Mouse (Mus musculus): Measurements from ENCODE around the gene Cxcl16. TPM values are rescaled to one million over a fixed set of nuclear protein-coding genes. Genes with fewer than 3 reads are reported as not detected.
"Not testable (repeated sequence)": the region's sequence is repeated elsewhere in the genome, so short reads cannot be mapped to it uniquely, and the experiment has no call there.

Gene Cxcl16
- polyA plus RNA-seq, 1 experiment from 2014 or later: 5.3 TPM

DNA sequence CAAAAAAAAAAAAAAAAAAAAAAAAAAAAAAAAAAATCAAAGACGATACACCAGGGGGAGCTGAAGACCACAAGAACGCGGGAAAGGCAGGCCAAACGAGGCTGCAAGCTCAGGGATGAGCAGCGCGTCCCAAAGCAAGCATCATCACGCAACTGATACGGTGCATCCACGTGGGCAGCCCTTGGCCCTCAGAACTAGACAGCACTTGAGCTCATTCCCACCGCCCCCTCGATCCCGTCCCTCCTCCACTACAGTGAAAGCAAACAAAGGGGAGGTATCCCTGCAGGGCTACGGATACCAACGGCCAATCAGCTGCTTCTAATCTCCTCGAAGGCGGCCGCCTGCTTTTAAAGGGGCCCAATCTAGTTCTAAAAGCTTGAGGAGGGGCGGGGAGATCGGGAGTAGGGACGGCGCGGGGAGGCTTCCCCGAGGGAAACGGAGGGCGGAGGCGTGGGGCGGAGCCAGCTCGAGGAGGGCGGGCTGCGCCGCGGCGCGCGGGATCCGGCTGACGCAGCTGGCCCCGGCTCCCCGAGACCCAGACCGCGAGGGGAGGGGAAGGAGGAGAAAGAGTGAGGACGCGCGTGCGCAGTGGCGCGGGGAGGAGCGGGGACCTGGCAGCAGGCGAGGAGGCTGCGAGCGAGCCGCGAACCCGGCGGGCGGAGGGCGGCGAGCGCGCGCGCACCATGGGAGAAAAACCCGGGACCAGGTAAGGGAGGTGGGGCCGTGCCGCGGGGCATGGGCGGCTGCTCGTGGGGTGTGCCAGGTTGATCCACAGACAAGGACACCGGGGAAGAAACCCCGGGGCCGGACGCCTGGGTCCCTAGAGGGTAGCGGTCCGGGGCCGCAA, 27.5 kb downstream of the Cxcl16 start, which contains the start of gene Arrb2:
Gene Arrb2 (plus strand): TSS at position 588 of the 847 bp plus-strand sequence.
- Histone ChIP-seq H3K9ac (peak within 1 kb of the TSS; percentile 76), H3K27ac (peak within 1 kb of the TSS; percentile 83), H3K4me2 (peak within 1 kb of the TSS; percentile 82), H3K9me3 (no peaks in the 10 kb centered on the region), H3K27me3 (no peaks in the 10 kb centered on the region), H3K4me3 (peak within 1 kb of the TSS; percentile 83), H3K4me1 (peaks cover 14% of the 10 kb centered on the region), H3K36me3 (peaks cover 18% of the 10 kb centered on the region)
- WGBS: under 1% methylated on average over 73 of the region's 75 CpGs
- ATAC-seq (ENCODE audit: insufficient number of reproducible peaks, low FRiP score, low TSS enrichment, low read depth): peak; percentile 96

DNA sequence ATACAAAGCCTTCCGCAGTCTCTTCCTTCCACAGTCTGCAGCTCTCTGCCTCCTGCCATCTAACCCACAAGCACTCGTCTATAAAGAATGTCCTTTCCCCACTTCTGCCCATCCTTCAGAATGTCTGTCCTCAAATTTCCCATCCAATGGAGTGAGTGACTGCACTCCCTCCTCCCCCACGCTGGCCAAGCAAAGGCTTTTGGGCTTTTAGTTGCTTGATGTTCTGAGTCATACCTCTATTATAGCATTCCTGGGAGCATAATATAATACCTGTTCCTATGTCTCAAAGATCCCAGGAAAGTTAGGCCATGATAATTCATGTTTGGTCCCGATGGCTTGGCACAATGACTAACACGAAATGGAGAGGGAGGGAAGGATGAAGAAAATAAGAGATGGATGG, 28.2 kb downstream of the Cxcl16 start:
- 32% methylated on average over 5 of the region's 5 CpGs for WGBS
- Histone ChIP-seq H3K9me3 (no peaks in the 10 kb centered on the region), H3K4me3 (peak overlapping the region; percentile 83), H3K4me1 (peaks cover 14% of the 10 kb centered on the region), H3K36me3 (peaks cover 11% of the 10 kb centered on the region), H3K4me2 (peak overlapping the region; percentile 82; the same call in 1 of the 2 replicates), H3K9ac (no peak overlapping the region), H3K27ac (peak overlapping the region; percentile 83), H3K27me3 (no peaks in the 10 kb centered on the region)
- no peak for ATAC-seq (ENCODE audit: insufficient number of reproducible peaks, low FRiP score, low TSS enrichment, low read depth)

DNA sequence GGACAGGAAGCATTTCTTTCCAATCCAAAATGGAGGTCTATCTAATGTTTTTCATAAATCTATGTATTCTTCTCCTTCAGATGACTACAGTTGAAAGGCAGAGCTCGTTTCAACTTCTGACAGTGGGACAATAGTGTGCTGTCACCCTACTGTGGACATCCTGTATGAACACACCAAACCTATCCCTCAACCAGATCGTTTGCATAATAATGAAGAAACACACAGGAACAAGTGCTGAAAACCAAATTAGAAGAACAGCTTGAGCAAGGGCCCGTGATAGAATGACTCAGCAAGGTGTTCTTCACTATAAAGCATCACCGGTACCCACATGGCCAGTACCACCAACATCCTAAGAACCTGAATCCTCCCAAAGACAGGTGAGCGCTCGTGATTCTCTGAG, 33.2 kb downstream of the Cxcl16 start:
- ATAC-seq (ENCODE audit: insufficient number of reproducible peaks, low FRiP score, low TSS enrichment, low read depth); H3K4me2 ChIP-seq; H3K9ac ChIP-seq; H3K9me3 ChIP-seq; H3K4me3 ChIP-seq; H3K27me3 ChIP-seq; H3K27ac ChIP-seq; H3K4me1 ChIP-seq; H3K36me3 ChIP-seq: not testable (repeated sequence)
- 74% methylated on average over 6 of the region's 6 CpGs for WGBS

DNA sequence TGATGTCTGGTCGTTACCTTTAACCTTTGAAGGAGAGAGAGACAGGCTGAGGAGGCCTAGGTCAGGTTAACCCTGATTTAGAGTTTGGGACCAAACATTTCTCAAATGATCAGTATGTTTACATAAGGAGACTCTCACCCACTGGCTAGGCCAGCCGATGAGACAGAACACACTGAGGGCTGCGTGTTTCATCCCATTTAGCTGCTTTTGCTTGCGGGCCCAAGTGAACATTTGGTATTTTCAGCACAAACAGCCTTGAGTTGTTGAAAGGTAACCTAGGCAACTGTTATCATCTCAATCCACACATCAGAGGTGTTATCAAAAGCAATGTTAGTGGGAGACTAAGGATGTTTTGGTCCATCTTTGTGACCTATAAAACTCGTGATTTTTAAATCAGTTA, 40.3 kb downstream of the Cxcl16 start:
- Histone ChIP-seq H3K27me3 (no peaks in the 10 kb centered on the region; the same call in 1 of the 2 replicates), H3K4me2 (no peak overlapping the region), H3K9ac (no peak overlapping the region), H3K4me3 (no peak overlapping the region), H3K4me1 (no peaks in the 10 kb centered on the region), H3K27ac (no peak overlapping the region), H3K36me3 (no peaks in the 10 kb centered on the region), H3K9me3 (no peaks in the 10 kb centered on the region)
- WGBS: 65% methylated on average over 5 of the region's 5 CpGs
- ATAC-seq (ENCODE audit: insufficient number of reproducible peaks, low FRiP score, low TSS enrichment, low read depth): no peak

DNA sequence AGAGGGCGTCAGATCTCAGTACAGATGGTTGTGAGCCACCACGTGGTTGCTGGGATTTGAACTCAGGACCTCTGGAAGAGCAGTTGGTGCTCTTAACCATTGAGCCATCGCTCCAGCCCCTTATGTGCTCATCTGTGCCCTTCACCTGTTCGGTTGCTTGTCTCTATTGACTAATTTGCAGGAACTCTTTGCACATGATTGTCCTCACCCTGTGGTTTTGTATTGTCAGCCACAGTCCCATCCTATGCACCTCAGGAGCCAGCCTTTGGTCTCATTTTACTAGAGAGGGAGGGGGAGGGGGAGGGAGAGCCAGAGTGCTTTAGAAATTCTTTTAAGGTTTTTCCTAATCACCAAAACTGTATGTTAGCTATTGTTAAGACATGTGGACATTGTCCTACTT, 41.6 kb downstream of the Cxcl16 start:
- no peak overlapping the region for H3K4me3 ChIP-seq
- H3K27me3 ChIP-seq: no peaks in the 10 kb centered on the region; the same call in 1 of the 2 replicates
- no peak for ATAC-seq (ENCODE audit: insufficient number of reproducible peaks, low FRiP score, low TSS enrichment, low read depth)
- no peak overlapping the region for H3K27ac ChIP-seq
- no peak overlapping the region for H3K9ac ChIP-seq
- no peak overlapping the region for H3K4me2 ChIP-seq
- no peaks in the 10 kb centered on the region for H3K4me1 ChIP-seq
- H3K36me3 ChIP-seq: no peaks in the 10 kb centered on the region
- 67% methylated on average over 4 of the region's 4 CpGs for WGBS
- H3K9me3 ChIP-seq: no peaks in the 10 kb centered on the region

DNA sequence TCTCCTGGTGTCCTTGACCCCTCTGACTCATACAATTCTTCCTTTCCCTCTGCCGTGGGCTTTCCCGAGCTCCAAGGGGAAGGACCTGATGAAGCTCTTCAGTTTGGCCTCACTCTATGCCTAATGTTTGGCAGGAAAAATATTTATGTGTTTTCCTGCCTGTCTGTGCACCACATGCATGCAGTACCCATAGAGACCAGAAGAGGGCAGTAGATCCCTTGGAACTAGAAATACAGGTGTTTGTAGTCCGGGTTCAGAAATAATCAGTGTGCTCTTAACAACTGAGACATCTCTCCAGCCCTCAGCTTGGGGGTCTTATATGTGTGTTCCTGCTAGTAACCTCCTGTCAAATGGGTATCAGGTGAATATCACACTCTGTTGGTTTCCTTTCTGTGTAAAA, 45.8 kb downstream of the Cxcl16 start:
- no peaks in the 10 kb centered on the region for H3K36me3 ChIP-seq
- no peak overlapping the region for H3K4me3 ChIP-seq
- 8% methylated on average over 3 of the region's 3 CpGs for WGBS
- no peak overlapping the region for H3K4me2 ChIP-seq
- no peak for ATAC-seq (ENCODE audit: insufficient number of reproducible peaks, low FRiP score, low TSS enrichment, low read depth)
- H3K27ac ChIP-seq: no peak overlapping the region
- H3K4me1 ChIP-seq: peaks cover 10% of the 10 kb centered on the region
- H3K9ac ChIP-seq: no peak overlapping the region
- peaks cover 3% of the 10 kb centered on the region; the same call in 1 of the 2 replicates for H3K27me3 ChIP-seq
- H3K9me3 ChIP-seq: no peaks in the 10 kb centered on the region

DNA sequence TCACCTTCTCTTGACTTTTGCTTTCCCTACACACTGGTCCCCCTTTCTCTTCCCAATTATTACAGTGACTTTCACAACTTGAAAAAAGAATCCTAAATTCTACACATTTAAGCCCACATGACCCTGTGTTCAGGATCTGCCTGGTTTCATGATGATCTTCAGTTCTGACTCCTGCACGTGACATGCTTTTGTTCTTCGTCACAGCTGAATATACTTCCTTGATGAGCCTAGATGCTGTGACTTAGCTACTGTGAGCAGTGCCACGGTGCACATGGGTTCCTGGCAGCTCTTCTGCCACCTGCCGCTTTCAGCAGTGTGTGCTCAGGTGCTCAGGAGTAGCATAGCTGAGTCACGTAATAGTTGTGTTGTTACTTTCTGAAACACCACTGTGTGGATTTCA, 47.2 kb downstream of the Cxcl16 start:
- no peak overlapping the region for H3K27ac ChIP-seq
- peaks cover 3% of the 10 kb centered on the region; the same call in 1 of the 2 replicates for H3K27me3 ChIP-seq
- no peaks in the 10 kb centered on the region for H3K36me3 ChIP-seq
- H3K9ac ChIP-seq: no peak overlapping the region
- H3K4me3 ChIP-seq: no peak overlapping the region
- H3K4me1 ChIP-seq: peaks cover 21% of the 10 kb centered on the region
- ATAC-seq (ENCODE audit: insufficient number of reproducible peaks, low FRiP score, low TSS enrichment, low read depth): no peak
- H3K9me3 ChIP-seq: no peaks in the 10 kb centered on the region
- H3K4me2 ChIP-seq: no peak overlapping the region
- 77% methylated on average over 5 of the region's 5 CpGs for WGBS

DNA sequence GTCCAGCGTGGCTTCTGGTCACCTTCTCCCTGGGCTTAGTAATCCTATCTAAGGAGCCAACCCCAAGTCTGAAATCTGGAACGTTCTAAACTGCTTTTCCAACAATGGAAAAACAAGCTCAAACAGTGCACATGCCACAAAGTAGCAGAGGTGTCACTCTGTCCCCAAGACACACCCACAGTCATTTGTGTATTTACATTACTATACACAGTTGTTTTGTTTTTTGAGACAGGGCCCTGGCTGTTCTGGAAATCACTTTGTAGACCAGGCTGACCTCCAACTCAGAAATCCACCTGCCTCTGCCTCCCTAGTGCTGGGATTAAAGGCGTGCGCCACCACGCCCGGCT, 49.5 kb downstream of the Cxcl16 start:
- Histone ChIP-seq H3K27me3 (peaks cover 3% of the 10 kb centered on the region; the same call in 1 of the 2 replicates), H3K4me2 (peak overlapping the region; percentile 79), H3K9me3 (no peaks in the 10 kb centered on the region), H3K27ac (peak overlapping the region; percentile 82), H3K4me1 (peaks cover 21% of the 10 kb centered on the region), H3K4me3 (peak overlapping the region; percentile 98), H3K36me3 (peaks cover 9% of the 10 kb centered on the region), H3K9ac (peak overlapping the region; percentile 97; the same call in 1 of the 2 replicates)
- no peak for ATAC-seq (ENCODE audit: insufficient number of reproducible peaks, low FRiP score, low TSS enrichment, low read depth)
- WGBS: 62% methylated on average over 6 of the region's 6 CpGs

DNA sequence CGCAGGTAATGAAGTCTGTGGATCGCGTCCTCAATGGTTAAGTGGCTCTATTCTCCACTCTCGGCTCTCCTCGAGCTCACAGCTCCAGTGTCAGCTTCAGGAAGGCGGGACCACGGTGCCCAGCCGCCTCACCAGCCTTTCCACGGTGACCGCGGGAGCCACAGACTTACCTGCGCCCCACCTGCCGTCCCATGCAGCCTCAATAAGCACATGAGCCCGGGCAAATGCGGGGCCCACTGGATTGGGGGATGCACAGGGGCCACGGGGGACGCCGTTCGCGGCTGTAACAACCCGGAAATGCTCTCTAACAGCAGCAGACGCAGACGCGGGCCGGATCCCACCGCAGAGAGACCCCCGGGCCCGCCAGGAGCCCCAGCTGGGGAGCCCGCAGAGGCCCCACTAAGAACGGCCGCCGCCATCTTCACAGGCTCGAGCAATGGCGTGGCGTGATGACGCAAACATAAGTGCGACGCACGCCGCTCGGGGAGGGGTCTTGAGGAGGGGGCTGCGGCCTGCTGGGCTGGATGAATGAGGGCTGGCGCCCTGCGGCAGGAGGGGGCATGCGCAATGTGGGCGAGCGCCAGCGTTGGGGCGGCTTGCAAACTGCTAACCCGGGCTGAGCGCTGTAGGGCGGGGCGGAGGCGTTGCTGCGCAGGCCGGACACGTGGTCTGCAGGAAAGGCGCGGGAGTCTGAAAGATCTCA, 50.0 kb downstream of the Cxcl16 start, which contains the start of gene Pelp1:
Gene Pelp1 (minus strand): TSS at position 438 of the 703 bp plus-strand sequence.
- under 1% methylated on average over 59 of the region's 59 CpGs for WGBS
- Histone ChIP-seq H3K4me1 (peaks cover 21% of the 10 kb centered on the region), H3K4me2 (peak within 1 kb of the TSS; percentile 79), H3K4me3 (peak within 1 kb of the TSS; percentile 98), H3K9ac (peak within 1 kb of the TSS; percentile 97), H3K27ac (peak within 1 kb of the TSS; percentile 82), H3K9me3 (no peaks in the 10 kb centered on the region), H3K36me3 (peaks cover 13% of the 10 kb centered on the region), H3K27me3 (peaks cover 3% of the 10 kb centered on the region; the same call in 1 of the 2 replicates)
- ATAC-seq (ENCODE audit: insufficient number of reproducible peaks, low FRiP score, low TSS enrichment, low read depth): peak; percentile 95

Small RNAs within 50 kb of the gene (microRNA-seq; reads per million reads assigned to microRNA genes)
- gene Mir7115: not detected

Other genes starting within 250 kb of the Cxcl16 start
- 1.5 and 1.6 TPM in 2 replicates for gene Slc16a11, start 247.2 kb downstream of the Cxcl16 start, polyA plus RNA-seq (2015; fragmentation: Nextera tagmentation; extraction: Ambion mirVana)
- 11.0 and 12.3 TPM in 2 replicates for gene Slc16a13, start 238.9 kb downstream of the Cxcl16 start, polyA plus RNA-seq (2015; fragmentation: Nextera tagmentation; extraction: Ambion mirVana)
- 12.1 and 13.9 TPM in 2 replicates for gene Bcl6b, start 230.2 kb downstream of the Cxcl16 start, polyA plus RNA-seq (2015; fragmentation: Nextera tagmentation; extraction: Ambion mirVana)
- 154 and 172 TPM in 2 replicates for gene 0610010K14Rik, start 222.1 kb downstream of the Cxcl16 start, polyA plus RNA-seq (2015; fragmentation: Nextera tagmentation; extraction: Ambion mirVana)
- 12.1 TPM in 2 replicates for gene Gm21988, start 220.2 kb downstream of the Cxcl16 start, polyA plus RNA-seq (2015; fragmentation: Nextera tagmentation; extraction: Ambion mirVana)
- gene Rnasek, start 220.1 kb downstream of the Cxcl16 start, polyA plus RNA-seq (2015; fragmentation: Nextera tagmentation; extraction: Ambion mirVana): 219 and 226 TPM in 2 replicates
- 17.4 and 19.3 TPM in 2 replicates for gene Alox12, start 204.6 kb downstream of the Cxcl16 start, polyA plus RNA-seq (2015; fragmentation: Nextera tagmentation; extraction: Ambion mirVana)
- 0.50 and 0.61 TPM in 2 replicates for gene Alox12e, start 137.4 kb downstream of the Cxcl16 start, polyA plus RNA-seq (2015; fragmentation: Nextera tagmentation; extraction: Ambion mirVana)
- gene Alox15, start 108.0 kb downstream of the Cxcl16 start, polyA plus RNA-seq (2015; fragmentation: Nextera tagmentation; extraction: Ambion mirVana): 0.23 and 0.62 TPM in 2 replicates
- gene Pelp1, start 50.0 kb downstream of the Cxcl16 start, polyA plus RNA-seq (2015; fragmentation: Nextera tagmentation; extraction: Ambion mirVana): 31.7 and 33.7 TPM in 2 replicates
- 19.6 and 22.2 TPM in 2 replicates for gene Arrb2, start 27.3 kb downstream of the Cxcl16 start, polyA plus RNA-seq (2015; fragmentation: Nextera tagmentation; extraction: Ambion mirVana)
- 37.6 and 40.2 TPM in 2 replicates for gene Med11, start 8.1 kb downstream of the Cxcl16 start, polyA plus RNA-seq (2015; fragmentation: Nextera tagmentation; extraction: Ambion mirVana)
- 0.51 and 0.76 TPM in 2 replicates for gene Zmynd15, start 551 bp downstream of the Cxcl16 start, polyA plus RNA-seq (2015; fragmentation: Nextera tagmentation; extraction: Ambion mirVana)
- 0.37 and 0.45 TPM in 2 replicates for gene Tm4sf5, start 45.3 kb upstream of the Cxcl16 start, polyA plus RNA-seq (2015; fragmentation: Nextera tagmentation; extraction: Ambion mirVana)
- gene Vmo1, start 54.6 kb upstream of the Cxcl16 start, polyA plus RNA-seq (2015; fragmentation: Nextera tagmentation; extraction: Ambion mirVana): 0.23 and 0.27 TPM in 2 replicates
- 0.26 and 0.65 TPM in 2 replicates for gene Gltpd2, start 59.2 kb upstream of the Cxcl16 start, polyA plus RNA-seq (2015; fragmentation: Nextera tagmentation; extraction: Ambion mirVana)
- 660 and 698 TPM in 2 replicates for gene Psmb6, start 65.4 kb upstream of the Cxcl16 start, polyA plus RNA-seq (2015; fragmentation: Nextera tagmentation; extraction: Ambion mirVana)
- not detected in 2 replicates for gene Gm40193, start 73.0 kb upstream of the Cxcl16 start, polyA plus RNA-seq (2015; fragmentation: Nextera tagmentation; extraction: Ambion mirVana)
- 10.4 and 11.9 TPM in 2 replicates for gene Pld2, start 80.1 kb upstream of the Cxcl16 start, polyA plus RNA-seq (2015; fragmentation: Nextera tagmentation; extraction: Ambion mirVana)
- 14.1 TPM in 2 replicates for gene Mink1, start 102.9 kb upstream of the Cxcl16 start, polyA plus RNA-seq (2015; fragmentation: Nextera tagmentation; extraction: Ambion mirVana)
- not detected in 2 replicates for gene 4930544D05Rik, start 155.9 kb upstream of the Cxcl16 start, polyA plus RNA-seq (2015; fragmentation: Nextera tagmentation; extraction: Ambion mirVana)
- 0.41 TPM in 1 of 2 replicates, not detected in the other for gene Chrne, start 159.2 kb upstream of the Cxcl16 start, polyA plus RNA-seq (2015; fragmentation: Nextera tagmentation; extraction: Ambion mirVana)
- 0.26 and 0.29 TPM in 2 replicates for gene Gp1ba, start 179.1 kb upstream of the Cxcl16 start, polyA plus RNA-seq (2015; fragmentation: Nextera tagmentation; extraction: Ambion mirVana)
- gene Rnf167, start 187.3 kb upstream of the Cxcl16 start, polyA plus RNA-seq (2015; fragmentation: Nextera tagmentation; extraction: Ambion mirVana): 124 TPM in 2 replicates
- 165 and 188 TPM in 2 replicates for gene Slc25a11, start 187.5 kb upstream of the Cxcl16 start, polyA plus RNA-seq (2015; fragmentation: Nextera tagmentation; extraction: Ambion mirVana)
- 1,605 and 1,679 TPM in 2 replicates for gene Pfn1, start 194.7 kb upstream of the Cxcl16 start, polyA plus RNA-seq (2015; fragmentation: Nextera tagmentation; extraction: Ambion mirVana)
- 71.5 and 252 TPM in 2 replicates for gene Eno3, start 197.2 kb upstream of the Cxcl16 start, polyA plus RNA-seq (2015; fragmentation: Nextera tagmentation; extraction: Ambion mirVana)
- gene Spag7, start 209.4 kb upstream of the Cxcl16 start, polyA plus RNA-seq (2015; fragmentation: Nextera tagmentation; extraction: Ambion mirVana): 149 and 172 TPM in 2 replicates
- 12.9 and 14.8 TPM in 2 replicates for gene Camta2, start 228.1 kb upstream of the Cxcl16 start, polyA plus RNA-seq (2015; fragmentation: Nextera tagmentation; extraction: Ambion mirVana)
- gene Inca1, start 240.2 kb upstream of the Cxcl16 start, polyA plus RNA-seq (2015; fragmentation: Nextera tagmentation; extraction: Ambion mirVana): 0.91 and 2.1 TPM in 2 replicates
- gene Kif1c, start 240.6 kb upstream of the Cxcl16 start, polyA plus RNA-seq (2015; fragmentation: Nextera tagmentation; extraction: Ambion mirVana): 4.3 and 5.3 TPM in 2 replicates